Mouse (Mus musculus) ES-Bruce4 (cell line): ENCODE measurements around the gene Cox16. TPM values are rescaled to one million over a fixed set of nuclear protein-coding genes. Genes with fewer than 3 reads are reported as not detected.
"Not testable (repeated sequence)": the region's sequence is repeated elsewhere in the genome, so short reads cannot be mapped to it uniquely, and the experiment has no call there.

Experiments used
- H3K27ac ChIP-seq: 2 replicates; pipeline ENCODE4 v1.5.1; 2012; ENCODE audit warnings: low read length, inconsistent platforms; ENCODE audit not compliant: insufficient read depth
- H3K27me3 ChIP-seq: 2 replicates; pipeline ENCODE4 v1.6.1; 2012; ENCODE audit warnings: mild to moderate bottlenecking, low read length, inconsistent platforms; ENCODE audit not compliant: control insufficient read depth, poor library complexity, insufficient read depth, severe bottlenecking
- H3K36me3 ChIP-seq: 2 replicates; pipeline ENCODE4 v1.6.1; 2012; ENCODE audit warnings: inconsistent platforms, mild to moderate bottlenecking, low read length, moderate library complexity; ENCODE audit not compliant: control insufficient read depth, poor library complexity, insufficient read depth, severe bottlenecking
- H3K4me1 ChIP-seq: one replicate; pipeline ENCODE4 v1.8.1; 2011; ENCODE audit warnings: low read length; ENCODE audit not compliant: control insufficient read depth, insufficient read depth
- H3K4me3 ChIP-seq: 2 replicates; pipeline ENCODE4 v1.5.1; 2011; ENCODE audit warnings: low read depth, mild to moderate bottlenecking, low read length
- H3K9ac ChIP-seq: 2 replicates; pipeline ENCODE4 v1.6.1; 2012; ENCODE audit warnings: low read depth, mild to moderate bottlenecking, inconsistent platforms; ENCODE audit not compliant: poor library complexity, severe bottlenecking
- H3K9me3 ChIP-seq: replicated peaks from 2 replicates; pipeline ENCODE4 v1.6.1; 2012; ENCODE audit warnings: mild to moderate bottlenecking, low read length, inconsistent platforms; ENCODE audit not compliant: control insufficient read depth, poor library complexity, insufficient read depth, severe bottlenecking
- CTCF ChIP-seq: IDR thresholded peaks from one replicate; pipeline ENCODE4 v1.8.1; 2011; ENCODE audit warnings: low read depth, low read length
- EP300 ChIP-seq: IDR thresholded peaks from 2 replicates; pipeline ENCODE4 v1.6.1; 2011; ENCODE audit warnings: low read depth, low read length; ENCODE audit not compliant: insufficient read depth
- POLR2A ChIP-seq: IDR thresholded peaks from one replicate; pipeline ENCODE4 v1.8.1; 2011; ENCODE audit warnings: low read length; ENCODE audit not compliant: insufficient read depth
- polyA plus RNA-seq: library from polyadenylated mRNA; stranded (reverse); fragments of >200 nt; gene quantifications from 2 replicates; pipeline ENCODE4 v1.2.4, GENCODE M21; 2011; ENCODE audit warnings: low read depth; ENCODE audit not compliant: missing spikeins, insufficient read depth, insufficient read length

Cox16 gene
- polyA plus RNA-seq, 1 experiment = 49.6 TPM

DNA sequence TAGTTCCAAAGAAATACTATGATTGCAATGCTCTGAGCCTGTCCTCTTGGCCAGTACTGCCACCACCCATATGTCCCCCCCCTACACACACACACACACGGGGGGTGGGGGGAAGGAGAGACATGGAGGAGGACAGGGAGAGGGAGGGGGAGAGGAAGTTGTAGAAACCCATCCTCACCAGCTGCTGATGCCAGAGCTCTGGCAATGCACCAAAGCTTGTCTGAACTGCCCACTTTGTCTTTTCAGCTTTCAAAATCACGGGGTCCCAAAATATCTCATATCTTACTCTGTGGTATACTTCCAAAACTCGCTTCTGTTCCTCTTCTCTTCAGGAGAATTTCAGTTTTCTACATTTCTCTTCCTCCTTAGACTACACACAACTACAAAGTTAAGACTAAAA, 71.7 kb downstream of the Cox16 start:
- Histone ChIP-seq H3K9ac (no peak overlapping the region), H3K9me3 (no peaks in the 10 kb centered on the region), H3K27me3 (no peaks in the 10 kb centered on the region), H3K4me3 (no peak overlapping the region), H3K36me3 (no peaks in the 10 kb centered on the region), H3K4me1 (no peaks in the 10 kb centered on the region), H3K27ac (no peak overlapping the region)
- TF ChIP-seq EP300 (no peak), POLR2A (no peak), CTCF (no peak)

DNA sequence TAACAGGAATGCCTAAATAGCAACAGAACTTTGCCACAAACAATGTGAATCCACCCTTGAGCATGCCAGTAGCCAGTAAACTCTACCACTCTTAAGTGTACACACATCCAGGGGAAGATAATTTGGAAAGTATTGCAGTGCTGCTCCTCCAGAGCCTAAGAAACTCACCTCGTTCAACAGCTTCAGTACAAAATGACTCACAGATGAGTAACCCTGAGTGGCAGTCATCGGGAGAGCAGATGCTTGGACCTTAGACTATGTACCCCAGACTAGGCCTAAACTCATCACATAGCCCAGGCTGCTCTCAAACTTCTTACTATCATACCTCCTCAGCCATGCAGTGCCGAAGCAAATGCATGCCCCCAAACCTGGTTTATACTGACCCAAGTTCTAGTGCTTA, 76.0 kb downstream of the Cox16 start:
- TF ChIP-seq POLR2A (no peak), CTCF (no peak), EP300 (no peak)
- Histone ChIP-seq H3K9me3 (no peaks in the 10 kb centered on the region), H3K4me1 (no peaks in the 10 kb centered on the region), H3K4me3 (no peak overlapping the region), H3K27me3 (no peaks in the 10 kb centered on the region), H3K27ac (no peak overlapping the region), H3K9ac (no peak overlapping the region), H3K36me3 (no peaks in the 10 kb centered on the region)

DNA sequence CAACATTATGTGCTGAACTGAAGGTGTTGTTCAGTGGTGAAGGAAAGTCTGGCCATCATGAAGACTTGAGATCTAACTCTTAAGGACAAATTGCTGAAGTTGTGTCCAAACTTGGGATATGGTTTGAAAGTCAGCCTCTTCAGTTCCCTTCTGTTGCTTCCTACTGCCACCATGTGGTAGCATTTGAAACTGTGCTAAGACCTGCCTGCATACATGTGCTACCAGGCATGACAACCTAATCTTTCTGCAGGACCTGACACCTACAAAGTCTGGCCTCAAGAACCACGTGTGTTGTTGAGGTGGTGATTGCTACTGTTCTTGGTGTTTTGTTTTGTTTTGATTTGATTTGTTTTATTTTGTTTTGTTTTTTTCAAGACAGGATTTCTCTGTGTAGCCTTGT, 82.7 kb downstream of the Cox16 start:
- H3K4me1 ChIP-seq = no peaks in the 10 kb centered on the region
- H3K36me3 ChIP-seq = no peaks in the 10 kb centered on the region
- no peak overlapping the region for H3K27ac ChIP-seq
- TF ChIP-seq CTCF (no peak), POLR2A (no peak), EP300 (no peak)
- no peak overlapping the region for H3K4me3 ChIP-seq
- H3K27me3 ChIP-seq = no peaks in the 10 kb centered on the region
- no peak overlapping the region for H3K9ac ChIP-seq
- H3K9me3 ChIP-seq = no peaks in the 10 kb centered on the region

GRCm38 (mm10) chr12:81379364-81379763, 105.6 kb downstream of the Cox16 start, which contains the start of gene Gm4787:
TSS of gene Gm4787 (minus strand) at chr12:81379464.
- not testable (repeated sequence) for H3K9me3 ChIP-seq, H3K27ac ChIP-seq, H3K27me3 ChIP-seq, H3K9ac ChIP-seq, H3K36me3 ChIP-seq, H3K4me1 ChIP-seq, H3K4me3 ChIP-seq

DNA sequence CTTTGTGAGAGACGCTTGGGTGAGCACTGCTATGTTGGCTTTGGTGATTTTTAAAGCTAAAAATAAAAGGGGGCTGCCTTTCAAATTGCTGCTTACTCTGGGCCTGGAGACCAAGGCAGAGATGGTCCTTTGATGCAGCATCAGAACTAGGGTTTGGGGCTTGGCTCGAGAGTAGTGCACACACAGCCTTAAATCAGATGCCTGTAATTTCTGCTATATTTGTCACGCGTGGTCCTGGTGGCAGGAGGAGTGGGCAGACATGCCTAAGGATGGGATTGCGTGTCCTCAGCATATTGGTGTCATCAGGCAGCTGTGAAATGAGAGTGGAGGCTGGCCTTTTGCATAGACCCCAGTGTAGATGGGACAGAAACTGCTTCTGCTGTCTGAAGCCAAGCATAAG, 151.1 kb downstream of the Cox16 start:
- Histone ChIP-seq H3K4me3 (no peak overlapping the region), H3K36me3 (no peaks in the 10 kb centered on the region), H3K4me1 (no peaks in the 10 kb centered on the region), H3K27ac (no peak overlapping the region), H3K27me3 (peaks cover 3% of the 10 kb centered on the region), H3K9me3 (no peaks in the 10 kb centered on the region), H3K9ac (no peak overlapping the region)
- no peak for TF ChIP-seq POLR2A
- TF ChIP-seq CTCF = no peak
- no peak for TF ChIP-seq EP300

- H3K27ac ChIP-seq = no peak within 1 kb of the TSS
- TF ChIP-seq POLR2A (no peak), EP300 (no peak), CTCF (no peak)
- peak within 1 kb of the TSS; percentile 62 for H3K4me3 ChIP-seq
Observed at GRCm38 (mm10) chr12:81332875-81333421, 152.0 kb downstream of the Cox16 start, which contains the start of gene Slc8a3. TSS of gene Slc8a3 (minus strand) at chr12:81333180.

More at GRCm38 (mm10) chr12:81332875-81333421, 152.0 kb downstream of the Cox16 start, which contains the start of gene Slc8a3:
- no peaks in the 10 kb centered on the region for H3K4me1 ChIP-seq
- no peaks in the 10 kb centered on the region for H3K9me3 ChIP-seq
- H3K36me3 ChIP-seq = no peaks in the 10 kb centered on the region
- peak within 1 kb of the TSS; percentile 36 for H3K9ac ChIP-seq
- H3K27me3 ChIP-seq = peaks cover 3% of the 10 kb centered on the region
